Mouse (Mus musculus) lung, postnatal 36 days (tissue): ENCODE measurements around the gene Hjurp.

Source experiments
- DNase-seq: peaks from one replicate; pipeline ENCODE4 v3.0.0; 2022; ENCODE audit warnings: mixed read lengths

The Hjurp gene

DNA sequence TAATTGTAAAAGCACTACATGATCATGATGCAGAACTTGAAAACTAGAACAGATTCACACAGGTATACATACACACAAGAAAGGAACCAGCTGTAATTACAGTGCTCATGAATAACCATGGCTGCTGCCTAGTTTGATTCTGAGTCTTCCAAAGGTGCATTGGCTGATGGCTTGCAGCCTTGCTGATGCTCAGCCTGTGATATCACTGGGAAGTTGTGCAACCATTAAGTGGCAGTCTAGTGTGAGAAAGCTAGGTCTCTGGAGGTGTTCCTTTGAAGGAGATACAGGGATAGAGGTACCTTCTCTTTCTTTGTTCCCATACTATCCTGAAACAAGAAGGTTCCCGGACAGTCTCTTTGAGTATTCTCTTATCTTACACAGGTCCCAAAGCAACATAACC, 58.4 kb downstream of the Hjurp start:
- no peak for DNase-seq

- DNase-seq = no peak
These were observed 58.8 kb downstream of the Hjurp start for GRCm38 (mm10) chr1:88218591-88218990.

GRCm38 (mm10) chr1:88218051-88218450, 59.4 kb downstream of the Hjurp start:
- no peak for DNase-seq

DNA sequence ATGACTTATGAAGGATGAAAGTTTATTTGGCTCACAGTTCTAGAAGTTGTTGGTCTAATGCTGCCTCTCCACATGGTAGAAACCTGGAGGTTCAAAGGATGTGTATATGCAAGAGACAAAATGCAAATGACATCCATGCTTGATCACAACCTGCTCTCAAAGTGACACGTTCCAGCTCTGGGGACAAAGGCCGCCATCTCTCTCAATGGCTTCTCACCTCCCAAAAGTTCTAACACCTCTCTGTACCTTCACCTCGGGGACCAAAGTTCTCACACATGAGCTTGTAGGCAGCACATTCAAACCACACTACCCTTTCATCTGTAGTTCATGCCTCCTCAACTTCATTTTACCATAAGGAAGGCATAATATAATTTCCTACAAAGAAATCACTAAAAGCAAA, 59.9 kb downstream of the Hjurp start:
- no peak for DNase-seq

DNA sequence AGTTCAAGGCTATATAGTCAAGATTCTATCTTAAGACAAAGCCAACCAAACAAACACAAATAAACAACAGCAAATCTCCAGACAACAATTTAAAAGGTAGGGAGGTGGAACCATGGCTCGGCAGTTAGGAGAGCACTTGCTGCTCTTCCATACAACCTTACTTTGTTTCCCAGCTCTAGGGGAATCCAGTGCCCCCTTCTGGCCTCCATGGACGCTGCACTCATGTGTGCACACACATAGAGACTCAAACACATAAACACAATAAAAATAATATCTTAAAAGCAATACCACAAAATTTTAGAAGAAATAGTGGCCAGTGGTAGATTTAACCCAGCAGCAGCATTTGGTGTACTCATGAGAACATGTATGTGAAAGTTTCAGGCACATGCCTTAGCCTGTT, 60.3 kb downstream of the Hjurp start:
- DNase-seq = no peak

- no peak for DNase-seq
These were observed 60.9 kb downstream of the Hjurp start for GRCm38 (mm10) chr1:88216551-88216950.

GRCm38 (mm10) chr1:88215466-88216380, 61.7 kb downstream of the Hjurp start:
- no peak for DNase-seq

DNA sequence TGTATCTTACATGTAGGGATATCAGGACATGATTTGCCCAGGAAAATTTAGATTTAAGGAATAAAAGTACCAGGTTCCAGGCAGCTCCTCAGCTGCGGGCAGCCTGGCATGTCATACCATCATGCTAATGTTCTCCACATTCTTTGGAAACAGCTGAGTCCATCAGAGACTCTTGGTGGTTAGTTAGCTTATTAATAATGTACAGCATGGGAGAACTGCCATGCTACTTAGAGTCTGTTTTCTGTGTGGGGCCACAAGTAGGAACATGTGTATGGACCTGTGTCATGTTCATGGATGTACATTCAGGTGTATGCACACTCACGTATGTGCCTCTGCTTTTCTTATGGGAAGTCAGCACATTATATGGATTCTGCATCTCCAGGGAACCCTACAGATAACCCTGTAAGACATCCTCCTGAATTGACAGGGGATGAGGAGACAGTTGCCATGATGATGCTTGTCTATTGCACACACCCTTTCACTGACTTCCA, 62.9 kb downstream of the Hjurp start:
- DNase-seq = no peak

DNA sequence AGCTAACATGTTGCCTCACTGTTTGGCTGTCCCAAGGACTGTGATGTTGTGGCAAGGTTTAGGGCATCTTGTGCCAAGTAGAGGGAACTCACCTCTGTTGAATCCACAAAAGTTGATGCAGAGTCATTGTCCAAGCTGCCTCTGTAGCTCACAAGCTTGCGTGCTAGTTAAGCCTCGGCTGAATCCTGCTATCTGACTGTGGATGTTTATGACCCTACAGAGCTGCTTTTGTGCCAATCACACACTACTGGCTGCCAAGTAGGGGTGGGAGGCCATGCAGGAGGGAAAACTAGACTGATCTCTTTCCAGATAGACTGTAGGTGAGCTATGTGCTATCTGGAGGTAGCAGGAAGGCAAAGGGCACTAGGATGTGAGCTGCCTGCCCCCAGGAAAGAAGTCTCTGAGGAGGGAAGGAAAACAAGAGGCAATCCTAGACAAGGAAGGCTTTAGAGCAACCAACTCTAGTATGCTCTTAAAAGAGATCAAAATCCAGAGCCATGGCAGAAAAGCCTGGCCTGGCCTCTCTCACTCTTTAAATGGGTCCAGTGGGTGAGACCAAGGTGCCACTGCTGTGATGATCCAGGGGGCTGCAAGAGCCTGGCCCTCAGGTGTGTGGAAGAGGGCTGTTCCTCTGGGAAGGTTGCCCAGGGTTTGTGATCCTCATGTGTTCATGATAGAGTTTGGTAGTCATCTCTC, 63.5 kb downstream of the Hjurp start:
- DNase-seq = no peak

DNA sequence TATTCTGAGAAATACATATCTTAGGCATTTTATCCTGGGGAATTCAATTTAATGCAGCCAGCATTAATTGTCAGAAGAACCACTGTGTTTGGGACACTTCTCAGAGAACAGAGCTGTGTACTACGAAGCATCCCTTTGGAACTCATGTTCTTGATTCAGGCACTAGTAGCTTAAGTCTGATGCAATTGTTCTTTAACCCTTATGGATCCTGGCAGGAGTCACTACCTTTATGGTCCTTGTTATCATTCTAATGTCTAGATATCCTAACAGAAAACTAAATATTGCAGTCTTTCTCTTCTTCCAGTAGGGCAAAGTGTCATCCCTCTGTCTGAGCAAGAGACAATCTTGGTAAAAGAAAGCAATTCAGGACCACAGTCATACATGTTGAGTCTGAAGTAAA, 64.4 kb downstream of the Hjurp start:
- no peak for DNase-seq
